Mouse (Mus musculus): ENCODE measurements around the gene Otulin.

The Otulin gene

DNA sequence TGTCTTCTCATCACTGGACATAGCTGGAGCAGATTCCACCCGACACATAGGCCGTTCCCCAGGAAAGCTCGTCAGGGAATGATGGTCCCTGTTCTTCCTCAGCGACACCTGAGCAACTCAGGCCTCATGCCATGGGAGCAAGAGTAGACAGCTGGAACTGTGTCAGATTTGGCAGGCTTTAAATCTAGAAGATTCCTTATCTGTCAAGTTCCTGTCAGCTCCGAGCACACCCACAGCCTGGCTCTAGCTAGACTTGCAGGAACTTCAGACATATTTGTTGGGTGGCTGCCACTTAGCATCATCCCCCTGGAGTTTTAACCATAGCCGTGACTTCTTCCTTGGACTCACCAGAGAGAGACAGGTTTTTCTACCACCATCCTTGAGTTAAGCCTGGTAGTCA lies 82.4 kb downstream of the Otulin start:
- no peak for DNase-seq

- DNase-seq: no peak
These were observed 85.3 kb downstream of the Otulin start for GRCm38 (mm10) chr15:27545203-27545602.

DNA sequence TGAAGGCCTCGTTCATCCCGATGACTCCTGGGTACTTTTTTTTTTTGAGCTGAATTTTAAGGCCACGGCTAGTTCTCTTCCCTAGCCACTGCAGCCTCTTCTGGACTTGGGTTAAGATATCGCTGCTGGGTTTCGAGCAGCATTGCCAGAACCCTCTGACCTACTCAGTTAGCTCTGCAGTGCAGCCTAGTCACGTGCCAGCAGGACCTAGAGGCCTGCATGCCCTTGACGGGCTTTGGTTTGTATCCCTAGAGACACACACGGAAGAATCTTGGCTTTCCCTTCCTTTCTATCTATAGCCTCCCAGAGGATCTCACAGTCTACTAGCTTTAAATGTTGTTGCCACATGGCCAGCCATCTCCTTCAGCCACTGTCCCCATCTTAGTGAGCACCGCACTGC lies 90.7 kb downstream of the Otulin start:
- DNase-seq: no peak

GRCm38 (mm10) chr15:27537519-27538223 lies 92.8 kb downstream of the Otulin start:
- no peak for DNase-seq

DNA sequence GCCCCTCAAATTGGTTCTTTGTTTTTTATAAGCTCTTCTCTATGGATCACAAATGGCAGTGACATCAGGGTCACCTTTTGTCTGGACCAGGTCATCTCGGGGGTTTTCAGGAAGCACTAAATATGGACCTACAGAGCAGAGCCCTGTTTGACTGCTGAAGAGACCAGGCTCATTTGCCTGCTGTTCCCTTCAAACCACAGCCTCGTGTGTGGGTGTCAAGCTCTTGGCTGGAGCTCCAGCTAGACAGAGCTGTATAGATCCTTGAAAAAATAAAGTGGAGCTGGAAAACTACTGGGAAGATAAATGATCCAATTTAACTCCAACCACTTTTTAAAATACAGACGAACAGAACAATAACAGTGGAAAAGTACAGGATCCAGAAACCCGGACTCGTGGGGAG lies 93.7 kb downstream of the Otulin start:
- DNase-seq: no peak

DNA sequence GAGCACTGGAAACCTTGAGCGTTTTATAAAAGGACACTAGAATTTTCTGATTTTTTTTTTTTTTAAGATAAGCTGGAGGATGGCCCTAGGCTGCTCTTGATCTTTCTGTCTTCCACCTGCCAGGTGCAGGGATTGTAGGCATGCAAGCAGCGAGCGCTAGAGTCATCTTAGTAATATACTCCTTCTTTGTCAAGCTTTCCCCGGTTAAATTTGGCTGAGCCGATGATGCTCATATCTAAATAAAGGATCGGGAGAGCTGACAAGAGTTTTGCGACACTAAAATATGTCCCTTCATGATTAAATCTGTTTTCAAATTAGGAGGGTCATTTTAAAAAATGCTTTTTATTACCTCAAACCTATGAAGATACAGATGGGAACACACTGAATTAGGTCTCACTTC lies 94.3 kb downstream of the Otulin start:
- DNase-seq: no peak

DNA sequence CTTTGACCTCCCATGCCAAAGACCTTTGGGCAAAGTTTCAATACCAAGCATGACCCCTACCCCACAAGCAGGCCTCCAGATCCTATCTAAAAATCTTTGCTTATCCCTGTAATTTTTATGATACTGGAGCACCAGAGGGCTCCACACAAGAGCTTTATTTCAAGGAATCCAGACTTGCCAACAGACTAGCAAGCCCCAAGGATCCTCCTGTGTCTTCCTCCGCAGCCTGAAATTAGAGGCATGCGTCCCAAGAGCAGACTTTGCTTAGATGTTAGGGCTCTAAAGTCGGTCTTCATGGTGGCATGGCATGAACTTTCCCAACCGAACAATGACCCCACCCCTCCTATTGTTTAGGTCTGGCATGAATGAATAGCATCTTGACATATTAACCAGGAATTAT lies 94.8 kb downstream of the Otulin start:
- DNase-seq: no peak

DNA sequence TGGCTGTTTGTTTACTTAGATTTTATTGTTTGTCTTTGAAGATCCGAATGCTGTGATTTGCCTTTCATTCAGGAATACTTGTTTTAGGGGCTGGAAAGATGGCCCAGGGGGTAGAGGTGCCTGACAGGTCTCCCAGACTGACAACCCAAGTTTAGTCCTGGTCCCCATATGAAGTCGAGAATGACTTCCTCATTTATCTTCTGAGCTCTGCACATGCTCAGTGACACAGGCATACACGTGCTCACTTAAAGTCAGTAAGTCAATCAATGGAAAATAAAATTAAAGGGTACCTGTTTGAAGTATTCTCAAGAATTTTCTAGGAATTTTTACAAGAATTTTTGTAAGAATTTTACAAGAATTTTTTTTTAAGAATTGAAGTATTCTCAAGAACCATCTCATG lies 97.5 kb downstream of the Otulin start:
- no peak for DNase-seq

- DNase-seq: no peak
These were observed 100.5 kb downstream of the Otulin start for GRCm38 (mm10) chr15:27530023-27530422.

GRCm38 (mm10) chr15:27528896-27529295 lies 101.6 kb downstream of the Otulin start:
- DNase-seq: no peak

GRCm38 (mm10) chr15:27525233-27526005 lies 105.1 kb downstream of the Otulin start:
- DNase-seq: peak; percentile 42

DNA sequence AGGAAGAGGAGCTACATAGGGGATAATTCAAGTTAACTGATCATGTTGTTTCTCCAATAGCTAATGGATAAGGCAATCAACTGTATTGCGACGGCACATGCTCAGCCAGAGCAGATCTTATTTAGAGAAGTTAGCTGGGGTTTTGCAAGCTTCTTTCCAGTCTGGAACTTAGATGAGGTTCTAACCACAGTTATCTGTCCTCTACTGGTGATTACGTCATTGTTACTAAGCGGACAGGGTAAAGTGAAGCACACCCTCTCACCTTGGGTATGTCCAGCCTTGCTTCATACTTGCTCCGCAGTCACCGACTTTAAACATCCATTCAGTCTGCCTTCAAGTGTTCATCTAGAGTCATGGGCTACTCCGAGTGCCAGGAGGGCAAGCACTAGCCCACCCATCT lies 110.6 kb downstream of the Otulin start:
- no peak for DNase-seq

GRCm38 (mm10) chr15:27518026-27518425 lies 112.5 kb downstream of the Otulin start:
- no peak for DNase-seq

GRCm38 (mm10) chr15:27516927-27517326 lies 113.6 kb downstream of the Otulin start:
- DNase-seq: no peak

DNA sequence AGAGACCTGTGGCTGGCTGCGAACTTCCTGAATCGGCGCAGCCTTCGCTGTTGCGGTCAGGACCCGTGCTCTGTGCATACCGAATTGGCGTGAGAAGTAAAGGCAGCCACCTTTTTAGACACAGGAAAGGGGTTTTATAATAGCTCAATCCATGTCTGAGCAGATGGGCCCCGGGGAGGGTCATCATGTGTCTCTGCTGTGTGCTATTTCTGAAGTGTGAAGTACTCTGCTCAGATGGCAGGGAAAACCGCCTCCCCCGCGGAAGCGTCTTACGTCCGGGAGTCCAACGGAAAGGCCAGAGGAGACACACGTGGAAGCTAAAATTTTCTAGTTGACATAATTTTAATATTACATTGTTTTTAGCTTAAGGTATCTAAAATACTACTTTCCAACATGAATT lies 121.5 kb downstream of the Otulin start:
- DNase-seq: no peak

GRCm38 (mm10) chr15:27508169-27508568 lies 122.3 kb downstream of the Otulin start:
- DNase-seq: no peak

GRCm38 (mm10) chr15:27506893-27507596 lies 123.4 kb downstream of the Otulin start:
- no peak for DNase-seq

GRCm38 (mm10) chr15:27506127-27506886 lies 124.2 kb downstream of the Otulin start:
- no peak for DNase-seq

- no peak for DNase-seq
These were observed 126.4 kb downstream of the Otulin start for GRCm38 (mm10) chr15:27503801-27504730.

DNA sequence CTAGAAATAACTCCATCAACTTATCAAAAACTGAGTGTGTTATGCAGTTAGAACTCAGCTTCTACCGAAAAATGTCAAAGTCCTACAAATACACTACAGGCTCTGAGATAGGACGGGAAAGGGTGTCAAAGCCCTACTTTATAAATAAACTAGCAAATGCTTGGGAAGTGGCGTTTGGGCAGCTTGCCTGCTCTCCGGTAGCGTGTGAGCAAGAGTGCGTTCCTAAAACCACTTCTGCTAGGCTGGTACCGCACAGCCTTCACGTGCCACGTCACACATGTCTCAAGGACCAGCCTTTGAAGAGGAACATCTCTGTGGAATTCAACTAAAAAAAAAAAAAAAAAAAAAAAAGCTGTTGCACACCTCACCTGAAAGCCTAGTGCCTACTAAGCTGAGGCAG lies 127.3 kb downstream of the Otulin start:
- DNase-seq: peak; percentile 76

DNA sequence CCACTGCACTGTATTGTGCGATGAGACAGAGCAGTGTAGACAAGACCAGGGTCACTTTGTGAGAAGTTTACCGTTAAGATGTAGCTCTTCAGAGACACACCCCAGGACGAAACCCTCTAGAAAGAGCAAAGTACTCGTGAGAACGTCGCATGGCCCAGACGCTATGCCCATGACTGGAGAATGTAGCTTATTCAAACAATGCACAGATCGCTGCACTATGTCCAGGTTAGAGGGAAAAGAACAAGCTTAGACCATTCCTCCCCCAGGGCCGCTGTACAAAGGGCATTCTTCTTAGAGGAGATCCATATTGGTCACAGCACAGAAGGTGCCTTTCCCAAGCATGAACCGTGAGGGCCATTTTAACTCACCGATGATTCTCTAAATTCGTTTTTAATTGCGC lies 128.2 kb downstream of the Otulin start:
- DNase-seq: no peak

- DNase-seq: no peak
These were observed 130.1 kb downstream of the Otulin start for GRCm38 (mm10) chr15:27500390-27500789.

Data from right cerebral cortex, postnatal 4 days (tissue).